In genomic region chr12:108953011-108953550, GRCm38 (mm10) we compare ENCODE assay signal across 16 mouse cellular contexts. TPM values are rescaled to one million over a fixed set of nuclear protein-coding genes. Genes with fewer than 3 reads are reported as not detected.
DNase-seq lines count a peak whose midpoint lies in the region; ATAC-seq and TF ChIP-seq lines count a peak whose summit lies in the region.
"Had no signal": no experiment of that assay in that cellular context is flagged by ENCODE, and none has a peak within 500 bp of the region (broad histone marks: within the 10 kb centered on the region; RNA-seq: fewer than 3 reads in every experiment).

No protein-coding gene starts in this region.

- H3K4me3 ChIP-seq in left cerebral cortex, adult 2 months, result no peak overlapping the region
- H3K4me3 ChIP-seq: heart, embryonic 15.5 days; liver, embryonic 12.5 days; lung, embryonic 15.5 days; myocyte had no signal

- peak; percentile 27 for ATAC-seq in frontal cortex, adult (ENCODE audit: low TSS enrichment)
- ATAC-seq: activated CD4-positive, CD25-positive, alpha-beta regulatory T cell, adult 4 months; liver, embryonic 12.5 days had no signal

- H3K27ac ChIP-seq in left cerebral cortex, adult 2 months, result no peak overlapping the region
- H3K27ac ChIP-seq: heart, embryonic 15.5 days; liver, embryonic 12.5 days; lung, embryonic 15.5 days had no signal

- TF ChIP-seq CTCF in left cerebral cortex, adult 2 months (IDR thresholded peaks at IDR 0.05), result no peak

- no peak for DNase-seq in frontal cortex, postnatal 25 days (ENCODE audit: low spot score in 2 of 2)
- DNase-seq in left cerebral cortex, postnatal 14 days (ENCODE audit: low spot score in 2 of 2), result peak; percentile 53 to 80
- DNase-seq in left cerebral cortex, adult 2 months (ENCODE audit: extremely low spot score in 1 of 2, low spot score in 2 of 2), result no peak
- DNase-seq in right cerebral cortex, adult 2 months (ENCODE audit: low spot score in 2 of 2), result peak; percentile 63 to 66
- DNase-seq in right cerebral cortex, postnatal 14 days, result no peak
- no peak for DNase-seq in gastrocnemius, postnatal 14 days
- no peak for DNase-seq in cerebellum, adult 8-10 months
- DNase-seq: adrenal gland, postnatal 25 days; spleen, adult 18-20 months; thymus, postnatal 14 days had no signal

- intact Hi-C loops in left cerebral cortex, postnatal 14 days (cut with DNase I), result loop anchor here (10.0 kb wide), 1 partner anchor 442 kb away; no protein-coding TSS in a partner anchor
- intact Hi-C loops in left cerebral cortex, adult 2 months (cut with DNase I), result loop anchor here (10.0 kb wide), 1 partner anchor 442 kb away; no protein-coding TSS in a partner anchor
- intact Hi-C loops in gastrocnemius, postnatal 14 days (cut with DNase I; ENCODE audit: low total_unique reads), result no loop called here

RNA-seq across cellular contexts. Expression of gene Wars, which starts 59.1 kb away (rescaled TPM):
- total RNA-seq in left cerebral cortex, postnatal 14 days (2021), result 10 to 100 TPM; 90.7 to 93.2 TPM
- 10 to 100 TPM; 84.8 to 86.0 TPM for total RNA-seq in left cerebral cortex, adult 2 months (2021)
- total RNA-seq in gastrocnemius, postnatal 14 days (2021), result 10 to 100 TPM; 22.5 to 25.9 TPM

RNA-seq across cellular contexts. Expression of gene Wdr25, which starts 59.6 kb away (rescaled TPM):
- total RNA-seq in left cerebral cortex, postnatal 14 days (2021), result 1 to 10 TPM; 7.4 TPM
- total RNA-seq in left cerebral cortex, adult 2 months (2021), result 10 to 100 TPM; 10.2 to 13.4 TPM
- 1 to 10 TPM; 3.5 to 3.6 TPM for total RNA-seq in gastrocnemius, postnatal 14 days (2021)

Comparison
In these comparisons a context has a peak if more than half of its experiments do, and no peak if none do; other contexts are left out.
1. DNase-seq: peak in left cerebral cortex, postnatal 14 days (2 of 2) and right cerebral cortex, adult 2 months (2 of 2); none in frontal cortex, postnatal 25 days (0 of 2), left cerebral cortex, adult 2 months (0 of 2), right cerebral cortex, postnatal 14 days (single experiment), gastrocnemius, postnatal 14 days (single experiment) and cerebellum, adult 8-10 months (single experiment).